Mouse (Mus musculus): ENCODE measurements around the gene Tmem251. TPM values are rescaled to one million over a fixed set of nuclear protein-coding genes. Genes with fewer than 3 reads are reported as not detected.

Gene Tmem251
- polyA plus RNA-seq, 2 experiments, result 3.4 to 11.2 TPM

DNA sequence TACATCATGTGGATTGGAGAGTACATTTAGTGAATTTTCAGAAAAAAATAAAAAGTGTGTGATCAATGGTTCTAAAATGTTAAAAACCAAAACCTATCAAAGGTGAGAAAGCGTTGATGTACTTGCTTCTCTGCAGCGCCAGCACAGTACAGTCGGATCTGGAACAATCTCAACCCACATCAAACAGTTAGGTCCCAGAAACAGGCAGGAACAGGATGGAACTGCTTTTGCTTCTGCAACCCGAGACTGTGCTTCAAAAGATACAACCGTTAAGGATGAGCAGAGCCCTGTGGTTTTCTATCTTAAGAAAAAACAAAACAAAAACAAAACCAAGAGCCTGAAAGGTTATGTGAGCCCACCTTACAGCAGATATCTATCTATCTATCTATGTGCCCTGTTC lies 39.3 kb downstream of the Tmem251 start:
- Histone ChIP-seq H3K36me3 (ENCODE audit: control insufficient read depth, insufficient read depth, low read length) (peaks cover 48% of the 10 kb centered on the region), H3K4me3 (replicated peaks; ENCODE audit: low read length) (no peak overlapping the region), H3K4me2 (replicated peaks; ENCODE audit: low read depth, low read length, severe bottlenecking) (no peak overlapping the region), H3K27ac (replicated peaks; ENCODE audit: low read depth, low read length) (no peak overlapping the region), H3K9ac (ENCODE audit: low read depth, low read length, severe bottlenecking) (no peak overlapping the region), H3K27me3 (ENCODE audit: control insufficient read depth, insufficient read depth, low read length) (no peaks in the 10 kb centered on the region), H3K9me3 (ENCODE audit: control insufficient read depth, low read length) (no peaks in the 10 kb centered on the region), H3K4me1 (ENCODE audit: control insufficient read depth, insufficient read depth, low read length) (no peaks in the 10 kb centered on the region)
- WGBS, result 85% methylated on average over 5 of the region's 5 CpGs
- no peak for ATAC-seq (ENCODE audit: low FRiP score, low read depth)
- no peak for DNase-seq (ENCODE audit: low spot score)
- TF ChIP-seq POLR2A (IDR thresholded peaks at IDR 0.05; ENCODE audit: borderline replicate concordance, extremely low read depth, insufficient read depth, insufficient read length), result no peak

DNA sequence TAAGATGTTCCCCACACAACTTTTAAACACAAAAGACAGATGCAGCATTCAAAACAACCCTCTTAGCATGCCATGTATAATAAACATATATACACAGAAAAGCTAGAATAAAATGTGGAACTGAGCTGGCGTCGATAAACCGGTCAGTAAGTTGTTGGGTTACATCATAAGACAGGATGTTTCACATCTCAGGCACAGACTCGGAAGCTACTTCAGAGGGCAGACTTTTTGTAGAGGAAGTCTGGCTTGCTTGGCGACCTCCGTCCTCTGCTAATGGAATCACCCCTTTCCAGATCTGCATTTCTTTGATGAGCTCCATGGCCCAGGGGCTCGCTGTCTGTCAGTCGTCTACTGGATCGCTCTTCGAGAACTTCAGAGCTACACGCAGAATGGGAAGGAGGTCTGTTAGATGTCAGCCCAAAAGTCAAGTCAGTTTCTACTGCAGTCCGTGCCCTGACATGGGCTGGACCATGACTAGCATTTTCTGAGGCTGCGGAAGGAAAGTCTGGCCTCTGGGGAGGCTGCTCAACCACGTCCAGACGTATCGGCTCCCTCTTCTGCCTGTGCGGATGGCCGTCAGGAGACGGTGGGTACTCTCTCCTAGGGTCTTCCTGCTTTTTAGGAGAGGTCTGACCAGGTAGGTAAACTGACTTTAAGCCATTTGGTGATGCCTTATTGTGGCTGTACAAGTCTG lies 41.5 kb downstream of the Tmem251 start:
- Histone ChIP-seq H3K9me3 (ENCODE audit: control insufficient read depth, low read length) (no peaks in the 10 kb centered on the region), H3K9ac (ENCODE audit: low read depth, low read length, severe bottlenecking) (no peak overlapping the region), H3K4me2 (replicated peaks; ENCODE audit: low read depth, low read length, severe bottlenecking) (no peak overlapping the region), H3K36me3 (ENCODE audit: control insufficient read depth, insufficient read depth, low read length) (peaks cover 62% of the 10 kb centered on the region), H3K27me3 (ENCODE audit: control insufficient read depth, insufficient read depth, low read length) (no peaks in the 10 kb centered on the region), H3K27ac (replicated peaks; ENCODE audit: low read depth, low read length) (no peak overlapping the region), H3K4me1 (ENCODE audit: control insufficient read depth, insufficient read depth, low read length) (no peaks in the 10 kb centered on the region), H3K4me3 (replicated peaks; ENCODE audit: low read length) (no peak overlapping the region)
- WGBS, result 86% methylated on average over 19 of the region's 19 CpGs
- no peak for TF ChIP-seq POLR2A (IDR thresholded peaks at IDR 0.05; ENCODE audit: borderline replicate concordance, extremely low read depth, insufficient read depth, insufficient read length)
- no peak for ATAC-seq (ENCODE audit: low FRiP score, low read depth)
- DNase-seq (ENCODE audit: low spot score), result no peak

DNA sequence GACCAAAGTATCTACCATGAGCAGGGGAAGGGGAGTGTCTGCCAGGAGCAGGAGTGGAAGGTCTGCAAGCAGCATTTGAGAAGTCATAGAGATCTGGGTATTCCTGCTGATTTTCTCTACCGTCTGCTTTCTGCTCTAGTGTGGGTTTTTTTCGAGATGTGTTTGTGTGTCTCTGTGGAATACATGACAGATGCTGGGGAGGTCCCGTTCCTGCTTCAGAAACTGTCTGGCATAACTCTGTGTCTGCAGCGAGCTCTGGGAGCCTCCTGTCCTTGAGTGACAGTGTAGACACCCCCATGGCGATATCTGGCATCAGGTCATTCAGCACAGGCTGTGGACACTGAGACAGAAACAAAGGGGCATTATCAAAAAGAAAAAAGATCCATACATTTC lies 42.0 kb downstream of the Tmem251 start:
- no peak for DNase-seq (ENCODE audit: low spot score)
- no peak for TF ChIP-seq POLR2A (IDR thresholded peaks at IDR 0.05; ENCODE audit: borderline replicate concordance, extremely low read depth, insufficient read depth, insufficient read length)
- no peaks in the 10 kb centered on the region for H3K27me3 ChIP-seq (ENCODE audit: control insufficient read depth, insufficient read depth, low read length)
- no peak overlapping the region for H3K4me3 ChIP-seq (replicated peaks; ENCODE audit: low read length)
- no peak overlapping the region for H3K27ac ChIP-seq (replicated peaks; ENCODE audit: low read depth, low read length)
- H3K36me3 ChIP-seq (ENCODE audit: control insufficient read depth, insufficient read depth, low read length), result peaks cover 65% of the 10 kb centered on the region
- no peaks in the 10 kb centered on the region for H3K9me3 ChIP-seq (ENCODE audit: control insufficient read depth, low read length)
- H3K4me1 ChIP-seq (ENCODE audit: control insufficient read depth, insufficient read depth, low read length), result no peaks in the 10 kb centered on the region
- WGBS, result 94% methylated on average over 5 of the region's 5 CpGs
- no peak overlapping the region for H3K4me2 ChIP-seq (replicated peaks; ENCODE audit: low read depth, low read length, severe bottlenecking)
- no peak overlapping the region for H3K9ac ChIP-seq (ENCODE audit: low read depth, low read length, severe bottlenecking)
- ATAC-seq (ENCODE audit: low FRiP score, low read depth), result no peak

DNA sequence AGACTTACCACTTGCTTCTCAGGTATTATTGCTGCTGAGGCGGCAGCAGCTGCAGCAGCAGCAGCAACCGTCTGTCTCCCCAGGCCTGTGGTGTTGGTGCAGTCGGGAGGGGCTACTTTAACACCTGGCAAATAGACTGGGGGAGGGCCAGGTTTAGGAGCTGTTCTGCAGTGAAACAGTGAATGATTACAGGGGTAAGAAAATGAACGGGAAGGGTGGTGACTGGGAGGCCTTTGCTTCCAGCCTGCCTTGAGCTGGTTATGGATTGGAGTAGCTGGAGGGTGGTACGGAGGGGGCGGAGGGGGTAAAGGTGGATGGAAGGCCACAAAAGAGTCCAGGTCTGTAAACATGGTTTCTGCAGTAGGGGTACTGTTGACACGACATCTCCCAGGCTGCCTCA lies 44.4 kb downstream of the Tmem251 start:
- no peak for ATAC-seq (ENCODE audit: low FRiP score, low read depth)
- no peak for TF ChIP-seq POLR2A (IDR thresholded peaks at IDR 0.05; ENCODE audit: borderline replicate concordance, extremely low read depth, insufficient read depth, insufficient read length)
- H3K4me3 ChIP-seq (replicated peaks; ENCODE audit: low read length), result no peak overlapping the region
- H3K36me3 ChIP-seq (ENCODE audit: control insufficient read depth, insufficient read depth, low read length), result peaks cover 79% of the 10 kb centered on the region
- no peaks in the 10 kb centered on the region for H3K4me1 ChIP-seq (ENCODE audit: control insufficient read depth, insufficient read depth, low read length)
- 76% methylated on average over 7 of the region's 7 CpGs for WGBS
- H3K27ac ChIP-seq (replicated peaks; ENCODE audit: low read depth, low read length), result no peak overlapping the region
- DNase-seq (ENCODE audit: low spot score), result no peak
- H3K27me3 ChIP-seq (ENCODE audit: control insufficient read depth, insufficient read depth, low read length), result no peaks in the 10 kb centered on the region
- no peak overlapping the region for H3K4me2 ChIP-seq (replicated peaks; ENCODE audit: low read depth, low read length, severe bottlenecking)
- H3K9ac ChIP-seq (ENCODE audit: low read depth, low read length, severe bottlenecking), result no peak overlapping the region
- no peaks in the 10 kb centered on the region for H3K9me3 ChIP-seq (ENCODE audit: control insufficient read depth, low read length)

Other genes starting within 250 kb of the Tmem251 start
- 0.08 and 0.45 TPM in 2 replicates for gene Chga, start 188.8 kb upstream of the Tmem251 start, polyA plus RNA-seq (2012; rRNA removed)
- gene Chga, start 188.8 kb upstream of the Tmem251 start, polyA plus RNA-seq (2014; fragmentation: Nextera tagmentation; extraction: Ambion mirVana), result 0.23 and 0.44 TPM in 2 replicates
- 10.3 and 12.3 TPM in 2 replicates for gene Itpk1, start 38.8 kb upstream of the Tmem251 start, polyA plus RNA-seq (2012; rRNA removed)
- gene Itpk1, start 38.8 kb upstream of the Tmem251 start, polyA plus RNA-seq (2014; fragmentation: Nextera tagmentation; extraction: Ambion mirVana), result 8.3 and 9.1 TPM in 2 replicates
- gene Moap1, start 101 bp upstream of the Tmem251 start, polyA plus RNA-seq (2012; rRNA removed), result 1.9 and 2.2 TPM in 2 replicates
- gene Moap1, start 101 bp upstream of the Tmem251 start, polyA plus RNA-seq (2014; fragmentation: Nextera tagmentation; extraction: Ambion mirVana), result 17.6 and 21.9 TPM in 2 replicates
- gene Gm28051, start 14.0 kb downstream of the Tmem251 start, polyA plus RNA-seq (2012; rRNA removed), result not detected in 2 replicates
- not detected in 2 replicates for gene Gm28051, start 14.0 kb downstream of the Tmem251 start, polyA plus RNA-seq (2014; fragmentation: Nextera tagmentation; extraction: Ambion mirVana)
- 11.0 and 16.9 TPM in 2 replicates for gene Gon7, start 14.0 kb downstream of the Tmem251 start, polyA plus RNA-seq (2012; rRNA removed)
- gene Gon7, start 14.0 kb downstream of the Tmem251 start, polyA plus RNA-seq (2014; fragmentation: Nextera tagmentation; extraction: Ambion mirVana), result 17.7 and 21.7 TPM in 2 replicates
- 36.5 and 39.9 TPM in 2 replicates for gene Ubr7, start 14.2 kb downstream of the Tmem251 start, polyA plus RNA-seq (2012; rRNA removed)
- 48.0 and 48.2 TPM in 2 replicates for gene Ubr7, start 14.2 kb downstream of the Tmem251 start, polyA plus RNA-seq (2014; fragmentation: Nextera tagmentation; extraction: Ambion mirVana)
- gene Gm20604, start 14.9 kb downstream of the Tmem251 start, polyA plus RNA-seq (2012; rRNA removed), result 16.1 and 20.4 TPM in 2 replicates
- gene Gm20604, start 14.9 kb downstream of the Tmem251 start, polyA plus RNA-seq (2014; fragmentation: Nextera tagmentation; extraction: Ambion mirVana), result 23.1 and 27.1 TPM in 2 replicates
- gene Btbd7, start 134.7 kb downstream of the Tmem251 start, polyA plus RNA-seq (2012; rRNA removed), result 25.4 and 30.5 TPM in 2 replicates
- gene Btbd7, start 134.7 kb downstream of the Tmem251 start, polyA plus RNA-seq (2014; fragmentation: Nextera tagmentation; extraction: Ambion mirVana), result 23.0 and 24.5 TPM in 2 replicates
- gene Cox8c, start 155.6 kb downstream of the Tmem251 start, polyA plus RNA-seq (2012; rRNA removed), result not detected in 2 replicates
- gene Cox8c, start 155.6 kb downstream of the Tmem251 start, polyA plus RNA-seq (2014; fragmentation: Nextera tagmentation; extraction: Ambion mirVana), result not detected in 2 replicates
- 0.45 TPM in 2 replicates for gene Unc79, start 205.1 kb downstream of the Tmem251 start, polyA plus RNA-seq (2012; rRNA removed)
- gene Unc79, start 205.1 kb downstream of the Tmem251 start, polyA plus RNA-seq (2014; fragmentation: Nextera tagmentation; extraction: Ambion mirVana), result 0.04 and 0.19 TPM in 2 replicates